Mouse (Mus musculus): Measurements from ENCODE around the gene Eloa.

The Eloa gene

DNA sequence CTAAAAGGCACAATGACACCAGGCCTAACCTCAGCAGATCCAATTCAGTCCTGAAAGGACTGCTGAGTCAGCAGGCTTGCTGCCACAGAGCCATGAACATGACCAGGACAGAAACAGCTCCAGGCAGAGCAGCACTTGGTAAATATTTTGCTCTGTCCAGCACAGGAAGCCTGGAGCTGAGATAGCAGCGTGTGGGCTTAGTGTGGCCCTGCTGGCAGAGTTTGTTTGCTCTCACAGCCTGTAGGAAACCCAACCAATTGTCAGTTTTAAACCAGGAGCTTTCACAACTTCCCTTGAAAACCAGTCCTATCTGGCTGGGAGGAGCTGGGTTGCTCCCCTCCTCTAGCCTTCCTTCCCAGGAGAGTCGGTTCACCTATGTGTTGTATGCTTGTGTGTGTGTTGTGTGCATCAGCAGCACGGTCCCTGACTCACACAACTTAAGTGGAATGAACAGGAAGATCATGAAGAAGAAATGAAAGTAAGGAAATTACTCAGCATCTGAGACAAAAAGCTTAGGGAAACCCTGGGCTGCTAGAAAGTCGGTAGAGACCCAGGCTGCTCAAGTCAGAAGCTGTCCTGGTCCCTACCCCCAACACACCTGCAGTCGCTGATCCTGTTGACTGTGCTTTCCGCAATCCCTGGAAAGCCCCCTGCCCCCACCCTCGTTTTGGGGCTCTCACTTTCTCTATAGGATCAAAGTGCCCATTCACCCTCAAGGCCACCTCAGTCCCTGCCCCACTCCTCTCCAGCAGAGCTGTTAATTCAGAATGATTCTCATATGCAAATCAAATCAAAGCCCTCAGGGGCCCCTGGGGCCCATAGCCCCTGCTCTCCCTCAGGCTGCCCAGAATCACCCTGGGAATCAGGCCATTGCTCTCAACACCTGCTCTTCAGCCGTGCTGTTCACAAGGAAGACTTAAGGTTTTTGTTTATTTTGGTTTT lies 9.7 kb upstream of the Eloa start:
- no peak for DNase-seq (ENCODE audit: extremely low read depth, low read depth, low spot score)

GRCm38 (mm10) chr4:136028689-136029088 lies 7.1 kb upstream of the Eloa start:
- no peak for DNase-seq (ENCODE audit: extremely low read depth, low read depth, low spot score)

GRCm38 (mm10) chr4:136028132-136028564 lies 6.6 kb upstream of the Eloa start:
- DNase-seq (ENCODE audit: extremely low read depth, low read depth, low spot score) = no peak

DNA sequence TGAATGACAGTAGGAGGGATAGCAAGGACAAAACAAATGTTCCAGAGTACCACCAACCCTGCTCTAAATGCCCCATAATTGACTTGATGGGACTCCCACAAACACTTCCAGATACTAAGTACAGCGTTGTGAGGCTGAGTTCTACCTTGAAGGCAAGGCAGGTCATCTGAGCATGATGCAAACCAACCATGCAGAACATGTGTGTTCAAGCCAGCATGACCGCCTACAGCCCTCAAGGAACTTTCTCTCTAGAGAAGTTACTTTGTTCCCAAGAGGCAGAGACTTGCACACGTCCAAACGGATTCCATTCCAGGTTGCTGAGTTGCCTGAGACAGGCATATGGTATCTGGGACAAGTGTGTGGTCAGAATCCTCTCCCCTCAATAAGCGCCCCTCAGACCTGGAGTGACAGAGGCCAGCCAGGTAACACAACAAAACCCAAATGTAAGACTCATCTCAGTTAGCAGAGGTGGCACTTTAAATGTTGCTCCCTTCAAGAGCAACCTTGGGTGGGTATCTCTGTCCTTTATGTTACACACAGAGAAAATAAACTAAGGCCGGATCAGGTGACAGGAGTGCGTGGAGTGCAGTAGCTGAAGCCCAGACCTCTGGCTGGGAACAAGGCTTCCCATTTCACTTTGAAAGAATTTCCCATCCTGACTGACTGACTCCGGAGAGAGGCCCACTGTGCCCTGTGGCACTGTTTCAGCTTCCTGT lies 6.0 kb upstream of the Eloa start:
- no peak for DNase-seq (ENCODE audit: extremely low read depth, low read depth, low spot score)

GRCm38 (mm10) chr4:136025350-136025749 lies 3.8 kb upstream of the Eloa start:
- DNase-seq (ENCODE audit: extremely low read depth, low read depth, low spot score) = no peak

- DNase-seq (ENCODE audit: extremely low read depth, low read depth, low spot score) = no peak
Measured at GRCm38 (mm10) chr4:136022924-136023323, 1.4 kb upstream of the Eloa start.

GRCm38 (mm10) chr4:136020743-136021548 lies 617 bp downstream of the Eloa start:
- DNase-seq (ENCODE audit: extremely low read depth, low read depth, low spot score) = no peak

DNA sequence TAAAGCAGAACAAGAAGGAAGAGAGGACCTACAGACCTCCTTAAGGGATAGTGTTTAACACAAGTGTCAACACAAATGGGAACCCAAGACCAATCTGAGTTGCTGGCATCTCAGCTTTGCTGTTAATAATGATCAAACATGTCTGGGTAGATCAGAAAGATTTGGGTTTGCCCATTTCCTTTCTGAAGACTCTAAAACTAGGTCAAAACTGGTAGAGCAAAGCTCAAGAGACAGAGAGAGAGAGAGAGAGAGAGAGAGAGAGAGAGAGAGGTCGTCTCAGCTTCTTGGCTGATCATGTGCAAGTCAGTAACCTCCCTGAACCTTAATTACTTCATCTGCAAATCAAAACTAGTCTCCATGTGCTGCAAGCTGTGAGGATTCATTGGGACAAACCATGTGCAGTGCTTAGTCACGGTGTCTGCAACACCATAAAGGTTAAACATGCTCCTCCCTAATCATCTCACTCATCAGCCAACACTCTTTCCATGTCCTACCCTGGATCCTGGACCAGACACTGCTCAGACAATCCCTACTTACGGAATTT lies 5.4 kb downstream of the Eloa start:
- DNase-seq (ENCODE audit: extremely low read depth, low read depth, low spot score) = no peak

DNA sequence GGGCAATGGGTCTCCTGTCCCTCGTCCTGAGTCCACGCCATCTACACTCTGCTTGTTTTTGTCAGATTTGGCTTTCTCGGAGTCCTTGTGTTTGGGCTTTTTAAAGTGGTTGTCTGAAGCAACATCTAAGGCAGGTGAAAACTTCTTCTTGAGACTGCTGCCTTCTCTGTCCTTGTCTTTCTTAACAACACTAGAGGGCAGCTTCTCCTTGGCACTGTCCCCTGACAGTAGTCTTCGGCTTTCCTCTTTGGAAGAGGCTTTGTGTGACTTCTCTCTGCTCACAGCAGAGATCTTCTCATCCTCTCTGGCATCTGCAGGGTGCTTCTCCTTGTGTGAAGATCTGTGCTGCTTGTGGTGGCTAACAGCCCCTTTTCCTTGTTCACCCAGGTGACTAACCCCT lies 11.0 kb downstream of the Eloa start:
- no peak for DNase-seq (ENCODE audit: extremely low read depth, low read depth, low spot score)

DNA sequence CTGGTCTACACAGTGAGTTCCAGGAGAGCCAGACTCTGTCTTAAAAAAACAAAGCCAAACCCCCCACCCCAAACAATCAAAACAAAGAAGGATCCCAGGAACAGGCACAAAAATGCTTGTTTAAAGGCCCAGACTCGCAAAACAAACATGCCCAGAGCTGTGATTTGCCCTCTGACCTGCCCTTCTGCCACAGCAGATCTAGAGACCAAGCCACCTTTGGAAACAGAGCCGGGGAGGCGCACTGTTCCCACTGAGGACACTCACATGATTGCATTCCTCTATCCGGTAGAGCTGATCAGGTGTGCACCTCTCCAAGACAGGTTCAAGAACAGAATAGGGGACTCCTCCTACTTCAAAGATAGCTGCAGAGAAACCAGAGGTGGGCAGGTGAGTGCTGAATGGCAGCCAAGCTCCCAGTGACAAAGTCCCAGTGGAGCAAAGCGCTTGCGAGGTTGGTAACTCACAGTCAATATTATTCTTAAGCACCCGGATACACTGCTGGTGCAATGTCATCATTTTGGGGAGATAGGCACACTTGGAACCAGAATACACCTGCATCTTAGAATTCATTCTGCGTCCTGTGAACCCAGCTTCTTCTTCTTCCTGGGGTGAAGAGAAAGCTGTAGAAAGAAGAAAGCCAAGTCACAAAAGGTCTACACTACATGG lies 12.6 kb downstream of the Eloa start:
- no peak for DNase-seq (ENCODE audit: extremely low read depth, low read depth, low spot score)

GRCm38 (mm10) chr4:136006821-136007220 lies 14.7 kb downstream of the Eloa start:
- no peak for DNase-seq (ENCODE audit: extremely low read depth, low read depth, low spot score)

- DNase-seq (ENCODE audit: extremely low read depth, low read depth, low spot score) = no peak
Measured at GRCm38 (mm10) chr4:136004921-136005320, 16.6 kb downstream of the Eloa start.

- no peak for DNase-seq (ENCODE audit: extremely low read depth, low read depth, low spot score)
Measured at GRCm38 (mm10) chr4:136004107-136004675, 17.4 kb downstream of the Eloa start.

GRCm38 (mm10) chr4:135995118-135995517 lies 26.4 kb downstream of the Eloa start:
- DNase-seq (ENCODE audit: extremely low read depth, low read depth, low spot score) = no peak

- DNase-seq (ENCODE audit: extremely low read depth, low read depth, low spot score) = no peak
Measured at GRCm38 (mm10) chr4:135993941-135994340, 27.6 kb downstream of the Eloa start.

GRCm38 (mm10) chr4:135987714-135988113 lies 33.8 kb downstream of the Eloa start:
- DNase-seq (ENCODE audit: extremely low read depth, low read depth, low spot score) = no peak

DNA sequence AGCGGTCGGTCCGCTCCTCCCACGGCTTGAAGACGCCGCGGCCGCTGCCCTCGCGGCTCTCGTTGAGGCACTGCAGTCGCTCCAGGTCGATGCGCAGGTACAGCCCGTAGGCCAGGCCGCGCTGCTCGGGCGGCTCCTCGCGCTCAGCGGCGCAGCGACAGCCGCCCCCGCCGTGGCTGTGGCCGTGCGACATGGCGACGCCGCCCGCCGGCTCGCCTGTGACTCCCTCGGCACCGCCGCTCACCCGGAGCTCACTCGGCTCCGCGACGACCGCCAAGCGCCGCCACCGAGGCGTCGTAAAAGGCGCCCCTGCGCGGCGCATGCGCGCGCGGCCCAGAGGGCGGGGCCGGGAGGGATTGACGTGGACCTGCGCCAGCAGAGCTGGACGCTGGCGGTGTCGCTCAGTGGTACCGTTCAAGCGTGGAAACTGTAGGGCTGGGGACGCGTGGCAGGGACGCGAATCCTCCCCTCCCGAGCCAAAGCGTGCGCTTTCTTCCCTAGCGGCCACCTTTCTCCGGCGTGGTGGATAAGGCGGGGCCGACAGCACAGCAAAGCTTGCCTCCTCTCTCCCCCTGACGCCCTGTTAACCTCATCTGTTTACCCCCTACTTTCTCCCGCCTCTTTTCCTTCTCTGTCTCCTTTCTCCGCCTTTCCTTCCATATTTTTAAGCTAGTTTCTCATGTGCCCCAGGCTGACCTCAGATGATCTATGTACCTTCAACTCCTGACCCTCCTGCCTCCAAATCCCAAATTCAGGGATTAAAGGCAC lies 34.4 kb downstream of the Eloa start, which contains the start of gene Pithd1:
Gene Pithd1, minus strand, starts transcription at position 322 of the 768 bp plus-strand sequence.
- DNase-seq (ENCODE audit: extremely low read depth, low read depth, low spot score) = no peak

- no peak for DNase-seq (ENCODE audit: extremely low read depth, low read depth, low spot score)
Measured at GRCm38 (mm10) chr4:135986301-135986942, 35.1 kb downstream of the Eloa start.

GRCm38 (mm10) chr4:135985769-135986168 lies 35.8 kb downstream of the Eloa start:
- DNase-seq (ENCODE audit: extremely low read depth, low read depth, low spot score) = no peak

Data from fat pad, adult 2 months (tissue).